Mouse (Mus musculus) urinary bladder, postnatal 36 days (tissue): ENCODE results near the gene Olfr1513.
A peak's percentile ranks its signal among the peaks of the same experiment; 100 is the strongest.
"Not testable (repeated sequence)": the region's sequence is repeated elsewhere in the genome, so short reads cannot be mapped to it uniquely, and the experiment has no call there.

Source experiments
- DNase-seq, 2 experiments: peaks; one replicate each; pipeline ENCODE4 v3.0.0; 2022; ENCODE audit warnings: low spot score in 2 of 2, mixed read lengths in 1 of 2

The Olfr1513 gene

GRCm38 (mm10) chr14:52356308-52356707, at the start of gene Olfr1513:
Olfr1513 (minus strand) TSS chr14:52356408.
- DNase-seq = no peak

GRCm38 (mm10) chr14:52397279-52397678, 41.1 kb upstream of the Olfr1513 start, which contains the start of gene Olfr1511:
Olfr1511 (minus strand) TSS chr14:52397379.
- no peak for DNase-seq

GRCm38 (mm10) chr14:52390084-52390848, 34.1 kb upstream of the Olfr1513 start:
- DNase-seq = not testable (repeated sequence)

- DNase-seq = no peak
Measured at GRCm38 (mm10) chr14:52379068-52379467, 22.9 kb upstream of the Olfr1513 start, which contains the start of gene Olfr1512. Olfr1512 (minus strand) TSS chr14:52379168.

GRCm38 (mm10) chr14:52368741-52369140, 12.5 kb upstream of the Olfr1513 start:
- DNase-seq = no peak

- DNase-seq = no peak
Measured at GRCm38 (mm10) chr14:52339512-52339852, 16.7 kb downstream of the Olfr1513 start.

GRCm38 (mm10) chr14:52338751-52339511, 17.3 kb downstream of the Olfr1513 start:
- peak; percentile 21 to 30 for DNase-seq

GRCm38 (mm10) chr14:52332171-52332570, 24.0 kb downstream of the Olfr1513 start:
- no peak for DNase-seq

- no peak for DNase-seq
Measured at GRCm38 (mm10) chr14:52331069-52331750, 25.0 kb downstream of the Olfr1513 start.

- no peak for DNase-seq
Measured at GRCm38 (mm10) chr14:52327910-52328812, 28.0 kb downstream of the Olfr1513 start, which contains the start of gene Sall2. Sall2 (minus strand) TSS chr14:52328762.

GRCm38 (mm10) chr14:52327375-52327901, 28.8 kb downstream of the Olfr1513 start:
- no peak for DNase-seq

GRCm38 (mm10) chr14:52325890-52326289, 30.3 kb downstream of the Olfr1513 start:
- DNase-seq = no peak

GRCm38 (mm10) chr14:52319361-52319760, 36.8 kb downstream of the Olfr1513 start:
- DNase-seq = no peak

GRCm38 (mm10) chr14:52316441-52317225, 39.6 kb downstream of the Olfr1513 start:
- no peak for DNase-seq

- peak; percentile 15 to 56 for DNase-seq
Measured at GRCm38 (mm10) chr14:52315792-52316440, 40.3 kb downstream of the Olfr1513 start.

GRCm38 (mm10) chr14:52315283-52315780, 40.9 kb downstream of the Olfr1513 start:
- no peak for DNase-seq

GRCm38 (mm10) chr14:52314808-52315150, 41.4 kb downstream of the Olfr1513 start:
- DNase-seq = no peak

- no peak for DNase-seq
Measured at GRCm38 (mm10) chr14:52313931-52314807, 42.0 kb downstream of the Olfr1513 start.
